Mouse (Mus musculus): ENCODE results near the gene Tshz2. TPM values are rescaled to one million over a fixed set of nuclear protein-coding genes. Genes with fewer than 3 reads are reported as not detected.

Tshz2 gene
- polyA plus RNA-seq, 1 experiment from 2014 or later: 3.6 TPM

DNA sequence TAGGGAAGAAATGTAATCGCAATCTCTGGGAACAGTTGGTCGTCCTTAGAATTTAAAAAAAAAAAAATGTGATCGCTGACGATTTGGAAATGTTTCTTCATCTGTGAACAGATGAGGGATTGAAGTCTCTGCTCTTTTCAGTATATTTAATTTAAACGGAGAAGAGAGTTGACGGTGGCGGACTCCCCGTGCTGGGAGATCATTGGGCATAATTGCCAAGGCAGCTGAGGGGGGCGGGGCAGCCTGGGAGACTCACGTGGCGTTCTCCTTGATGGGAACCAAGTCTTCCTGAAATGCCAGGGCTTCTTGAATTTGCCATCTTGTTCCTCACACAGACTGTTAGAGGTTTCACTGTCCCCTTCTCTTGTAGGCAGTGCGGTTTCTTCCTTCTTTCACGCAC, 404.5 kb downstream of the Tshz2 start:
- Histone ChIP-seq H3K36me3 (no peaks in the 10 kb centered on the region), H3K4me2 (no peak overlapping the region), H3K4me1 (replicated peaks) (no peaks in the 10 kb centered on the region; the same call in 1 of the 2 replicates), H3K9me3 (replicated peaks) (no peaks in the 10 kb centered on the region), H3K27ac (no peak overlapping the region), H3K27me3 (no peaks in the 10 kb centered on the region), H3K9ac (no peak overlapping the region), H3K4me3 (no peak overlapping the region)
- ATAC-seq (replicated peaks; ENCODE audit: insufficient number of reproducible peaks, insufficient read depth, low FRiP score, low read depth): no peak
- 71% methylated on average over 13 of the region's 13 CpGs for WGBS

DNA sequence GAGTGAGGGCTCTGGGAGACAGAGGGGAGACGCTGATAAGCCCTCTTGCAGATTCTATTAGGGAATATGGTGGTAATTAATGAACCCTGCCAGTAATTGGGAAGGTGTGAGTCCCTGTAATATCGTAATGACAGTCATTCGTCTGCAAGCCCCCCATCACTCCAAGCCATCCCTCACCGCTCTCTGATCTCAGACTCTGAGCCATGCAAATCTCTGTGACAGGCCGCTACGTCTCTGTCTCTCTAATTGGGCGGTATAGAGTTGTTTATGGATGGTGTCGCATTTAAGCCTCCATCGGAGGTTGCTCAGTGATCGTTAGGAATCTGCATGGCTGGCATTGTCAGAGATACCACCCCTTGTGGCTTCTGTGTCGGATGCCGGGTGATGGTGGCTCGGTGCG, 407.0 kb downstream of the Tshz2 start:
- ATAC-seq (replicated peaks; ENCODE audit: insufficient number of reproducible peaks, insufficient read depth, low FRiP score, low read depth): no peak
- Histone ChIP-seq H3K4me1 (replicated peaks) (no peaks in the 10 kb centered on the region), H3K4me2 (no peak overlapping the region), H3K9me3 (replicated peaks) (no peaks in the 10 kb centered on the region), H3K36me3 (no peaks in the 10 kb centered on the region), H3K4me3 (no peak overlapping the region), H3K27me3 (no peaks in the 10 kb centered on the region), H3K27ac (no peak overlapping the region), H3K9ac (no peak overlapping the region)
- 77% methylated on average over 14 of the region's 14 CpGs for WGBS

- Histone ChIP-seq H3K4me1 (replicated peaks) (no peaks in the 10 kb centered on the region), H3K27ac (no peak overlapping the region), H3K27me3 (no peaks in the 10 kb centered on the region), H3K9ac (no peak overlapping the region), H3K9me3 (replicated peaks) (no peaks in the 10 kb centered on the region), H3K4me3 (no peak overlapping the region), H3K4me2 (no peak overlapping the region), H3K36me3 (no peaks in the 10 kb centered on the region)
- 54% methylated on average over 9 of the region's 9 CpGs for WGBS
- ATAC-seq (replicated peaks; ENCODE audit: insufficient number of reproducible peaks, insufficient read depth, low FRiP score, low read depth): no peak; the same call in 1 of the 2 replicates
Measured at GRCm38 (mm10) chr2:170041101-170041500, 408.3 kb downstream of the Tshz2 start.

GRCm38 (mm10) chr2:170042471-170043213, 409.8 kb downstream of the Tshz2 start:
- Histone ChIP-seq H3K9me3 (replicated peaks) (no peaks in the 10 kb centered on the region), H3K9ac (no peak overlapping the region), H3K36me3 (no peaks in the 10 kb centered on the region), H3K27ac (no peak overlapping the region), H3K4me1 (replicated peaks) (no peaks in the 10 kb centered on the region), H3K4me2 (no peak overlapping the region), H3K27me3 (no peaks in the 10 kb centered on the region), H3K4me3 (no peak overlapping the region)
- WGBS: 80% methylated on average over 12 of the region's 12 CpGs
- no peak for ATAC-seq (replicated peaks; ENCODE audit: insufficient number of reproducible peaks, insufficient read depth, low FRiP score, low read depth)

DNA sequence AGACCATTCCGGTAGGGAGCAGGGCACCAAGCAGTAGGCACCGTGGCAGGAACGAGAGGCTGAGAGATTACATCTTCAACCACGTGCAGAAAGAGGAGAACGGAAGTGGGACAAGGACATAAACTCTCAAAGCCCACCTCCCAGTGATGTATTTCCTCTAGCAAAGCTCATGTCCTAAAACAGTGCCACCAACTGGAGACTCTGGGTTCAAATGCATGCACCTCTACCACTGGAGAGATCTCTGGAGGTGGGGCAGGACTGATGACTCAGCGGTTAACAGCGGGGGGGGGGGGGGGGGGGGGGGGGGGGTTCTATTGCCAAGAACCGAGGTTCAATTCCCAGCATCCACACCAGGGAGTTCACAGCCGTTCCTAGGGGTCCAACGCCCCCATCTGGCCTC, 410.5 kb downstream of the Tshz2 start:
- Histone ChIP-seq H3K9ac (no peak overlapping the region), H3K4me2 (no peak overlapping the region), H3K27ac (no peak overlapping the region), H3K27me3 (no peaks in the 10 kb centered on the region), H3K4me1 (replicated peaks) (no peaks in the 10 kb centered on the region), H3K4me3 (no peak overlapping the region), H3K9me3 (replicated peaks) (no peaks in the 10 kb centered on the region), H3K36me3 (no peaks in the 10 kb centered on the region)
- WGBS: 74% methylated on average over 8 of the region's 10 CpGs
- no peak for ATAC-seq (replicated peaks; ENCODE audit: insufficient number of reproducible peaks, insufficient read depth, low FRiP score, low read depth)

GRCm38 (mm10) chr2:170045896-170046295, 413.1 kb downstream of the Tshz2 start:
- H3K36me3 ChIP-seq: no peaks in the 10 kb centered on the region
- no peak overlapping the region for H3K27ac ChIP-seq
- no peaks in the 10 kb centered on the region for H3K27me3 ChIP-seq
- H3K4me2 ChIP-seq: no peak overlapping the region
- H3K9me3 ChIP-seq (replicated peaks): no peaks in the 10 kb centered on the region
- no peaks in the 10 kb centered on the region for H3K4me1 ChIP-seq (replicated peaks)
- no peak overlapping the region for H3K9ac ChIP-seq
- H3K4me3 ChIP-seq: no peak overlapping the region
- ATAC-seq (replicated peaks; ENCODE audit: insufficient number of reproducible peaks, insufficient read depth, low FRiP score, low read depth): no peak
- WGBS: 79% methylated on average over 11 of the region's 11 CpGs

- 82% methylated on average over 9 of the region's 9 CpGs for WGBS
- Histone ChIP-seq H3K27me3 (no peaks in the 10 kb centered on the region), H3K9me3 (replicated peaks) (no peaks in the 10 kb centered on the region), H3K4me3 (no peak overlapping the region), H3K9ac (no peak overlapping the region), H3K27ac (no peak overlapping the region), H3K36me3 (no peaks in the 10 kb centered on the region), H3K4me1 (replicated peaks) (no peaks in the 10 kb centered on the region), H3K4me2 (no peak overlapping the region)
- no peak for ATAC-seq (replicated peaks; ENCODE audit: insufficient number of reproducible peaks, insufficient read depth, low FRiP score, low read depth)
Measured at GRCm38 (mm10) chr2:170046371-170047145, 413.7 kb downstream of the Tshz2 start.

GRCm38 (mm10) chr2:170048831-170049230, 416.0 kb downstream of the Tshz2 start:
- H3K27ac ChIP-seq: no peak overlapping the region
- ATAC-seq (replicated peaks; ENCODE audit: insufficient number of reproducible peaks, insufficient read depth, low FRiP score, low read depth): no peak
- no peaks in the 10 kb centered on the region for H3K27me3 ChIP-seq
- H3K9me3 ChIP-seq (replicated peaks): no peaks in the 10 kb centered on the region
- H3K4me3 ChIP-seq: no peak overlapping the region
- H3K36me3 ChIP-seq: no peaks in the 10 kb centered on the region
- no peak overlapping the region for H3K4me2 ChIP-seq
- H3K9ac ChIP-seq: no peak overlapping the region
- H3K4me1 ChIP-seq (replicated peaks): no peaks in the 10 kb centered on the region
- 84% methylated on average over 1 of the region's 1 CpGs for WGBS

- Histone ChIP-seq H3K27me3 (no peaks in the 10 kb centered on the region), H3K9me3 (replicated peaks) (no peaks in the 10 kb centered on the region), H3K4me2 (no peak overlapping the region), H3K4me3 (no peak overlapping the region), H3K27ac (no peak overlapping the region), H3K9ac (no peak overlapping the region), H3K4me1 (replicated peaks) (no peaks in the 10 kb centered on the region), H3K36me3 (no peaks in the 10 kb centered on the region)
- WGBS: 47% methylated on average over 5 of the region's 5 CpGs
- ATAC-seq (replicated peaks; ENCODE audit: insufficient number of reproducible peaks, insufficient read depth, low FRiP score, low read depth): no peak
Measured at GRCm38 (mm10) chr2:170050651-170051050, 417.8 kb downstream of the Tshz2 start.

GRCm38 (mm10) chr2:170051441-170051840, 418.6 kb downstream of the Tshz2 start:
- no peaks in the 10 kb centered on the region for H3K36me3 ChIP-seq
- no peak for ATAC-seq (replicated peaks; ENCODE audit: insufficient number of reproducible peaks, insufficient read depth, low FRiP score, low read depth)
- 92% methylated on average over 6 of the region's 6 CpGs for WGBS
- H3K9me3 ChIP-seq (replicated peaks): no peaks in the 10 kb centered on the region
- H3K27ac ChIP-seq: no peak overlapping the region
- H3K9ac ChIP-seq: no peak overlapping the region
- H3K4me2 ChIP-seq: no peak overlapping the region
- H3K4me1 ChIP-seq (replicated peaks): no peaks in the 10 kb centered on the region
- H3K27me3 ChIP-seq: no peaks in the 10 kb centered on the region
- no peak overlapping the region for H3K4me3 ChIP-seq

- Histone ChIP-seq H3K4me3 (no peak overlapping the region), H3K36me3 (no peaks in the 10 kb centered on the region), H3K9me3 (replicated peaks) (no peaks in the 10 kb centered on the region), H3K27me3 (no peaks in the 10 kb centered on the region), H3K9ac (no peak overlapping the region), H3K27ac (no peak overlapping the region), H3K4me2 (no peak overlapping the region), H3K4me1 (replicated peaks) (no peaks in the 10 kb centered on the region)
- no peak for ATAC-seq (replicated peaks; ENCODE audit: insufficient number of reproducible peaks, insufficient read depth, low FRiP score, low read depth)
- 72% methylated on average over 12 of the region's 12 CpGs for WGBS
Measured at GRCm38 (mm10) chr2:170054943-170055342, 422.1 kb downstream of the Tshz2 start.

DNA sequence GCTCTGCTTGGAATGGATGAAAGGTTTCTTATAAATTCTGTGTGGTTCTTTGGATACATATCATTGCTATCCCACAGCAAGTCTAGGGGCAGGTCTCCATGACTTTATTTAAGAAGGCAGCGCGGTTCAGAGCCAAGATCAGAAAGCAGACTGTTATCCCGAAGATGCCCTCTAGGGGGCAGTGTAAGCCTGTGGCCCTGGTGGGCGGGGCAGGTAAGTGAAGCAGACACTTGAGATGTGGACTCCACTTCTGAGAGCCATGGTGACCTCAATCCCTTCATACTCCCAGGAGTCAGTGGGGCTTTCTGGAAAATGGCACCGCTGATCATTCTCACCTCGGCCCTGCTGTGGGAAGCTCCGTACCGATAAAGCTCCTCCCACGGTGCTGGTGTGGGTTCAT, 422.6 kb downstream of the Tshz2 start:
- Histone ChIP-seq H3K4me2 (peak overlapping the region; percentile 12; the same call in 1 of the 2 replicates), H3K36me3 (no peaks in the 10 kb centered on the region), H3K9ac (no peak overlapping the region), H3K9me3 (replicated peaks) (no peaks in the 10 kb centered on the region), H3K4me1 (replicated peaks) (no peaks in the 10 kb centered on the region), H3K27ac (no peak overlapping the region), H3K4me3 (no peak overlapping the region), H3K27me3 (no peaks in the 10 kb centered on the region)
- 35% methylated on average over 9 of the region's 9 CpGs for WGBS
- ATAC-seq (replicated peaks; ENCODE audit: insufficient number of reproducible peaks, insufficient read depth, low FRiP score, low read depth): no peak

Measured in heart, embryonic 15.5 days (tissue).